Comparison of ENCODE assay signal across 7 mouse cellular contexts in the genomic region with DNA sequence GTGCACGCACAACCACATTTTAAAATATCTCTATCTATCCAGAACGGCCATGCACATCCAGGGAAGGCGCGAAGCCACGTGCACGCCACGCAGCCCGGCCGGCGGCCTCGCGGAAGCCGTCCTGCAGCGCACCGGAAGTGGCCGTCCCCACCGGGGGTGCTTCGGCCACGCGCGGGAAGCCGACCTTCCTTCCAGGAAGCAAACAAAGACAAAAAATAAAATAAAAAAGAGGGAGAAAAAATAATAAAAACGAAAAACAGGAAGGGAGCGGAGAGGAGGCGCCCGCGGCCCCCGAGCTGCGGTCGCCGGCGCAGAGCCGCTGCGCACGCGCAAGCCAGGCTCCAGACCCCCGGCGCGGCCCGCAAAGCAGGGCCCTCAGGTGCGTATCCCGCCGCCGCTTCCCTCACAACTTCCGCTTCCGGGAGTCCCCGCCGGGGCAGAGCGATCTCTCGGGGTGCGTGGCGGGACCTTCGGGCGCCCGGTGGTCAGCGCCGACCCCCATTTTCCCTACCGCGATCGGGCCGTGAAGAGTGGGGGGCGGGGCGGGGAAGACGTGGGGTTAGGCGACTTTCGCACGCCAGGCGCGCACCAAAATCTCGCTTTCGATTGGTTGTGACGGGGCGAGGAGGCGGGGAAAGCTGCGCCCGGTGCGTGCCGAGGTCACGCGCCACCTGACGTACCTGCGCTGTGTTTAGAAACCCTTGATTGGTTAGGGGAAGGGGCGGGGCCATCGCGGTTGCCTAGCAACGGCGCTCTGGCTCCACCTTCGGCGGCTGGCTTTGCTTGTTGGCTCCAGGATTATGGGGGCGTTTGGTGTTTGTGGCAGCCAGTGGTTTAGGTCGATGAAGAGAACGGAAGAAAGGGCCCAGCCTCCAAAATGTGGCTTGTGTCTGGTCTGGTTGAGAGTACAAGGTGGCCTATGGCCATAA. TPM values are rescaled to one million over a fixed set of nuclear protein-coding genes. Genes with fewer than 3 reads are reported as not detected.
A peak's percentile ranks its signal among the peaks of the same experiment; 100 is the strongest.
DNase-seq lines count a peak whose midpoint lies in the region; ATAC-seq lines count a peak whose summit lies in the region.

TSS of gene Gtf2ird2 (plus strand) at position 140 of the 929 bp plus-strand sequence.

- intact Hi-C loops in gastrocnemius, postnatal 36 days (cut with DNase I) = loop anchor here (5.0 kb wide), 1 partner anchor 303 kb away; no protein-coding TSS in a partner anchor
- intact Hi-C loops in left cerebral cortex, postnatal 36 days (cut with DNase I) = loop anchor here (2.0 kb wide), 1 partner anchor 163 kb away; no protein-coding TSS in a partner anchor

- no peaks in the 10 kb centered on the region for H3K36me3 ChIP-seq in intestine, embryonic 16.5 days (ENCODE audit: control insufficient read depth, insufficient read depth, low read length)
- H3K36me3 ChIP-seq in midbrain, embryonic 11.5 days (ENCODE audit: control insufficient read depth, insufficient read depth, low read length) = no peaks in the 10 kb centered on the region

- peak; percentile 95 for ATAC-seq in intestine, embryonic 16.5 days
- peak; percentile 95 for ATAC-seq in midbrain, embryonic 11.5 days (ENCODE audit: low FRiP score)

- no peaks in the 10 kb centered on the region for H3K27me3 ChIP-seq in intestine, embryonic 16.5 days (replicated peaks; ENCODE audit: control insufficient read depth, insufficient read depth, low read length)
- H3K27me3 ChIP-seq in midbrain, embryonic 11.5 days (ENCODE audit: control insufficient read depth, insufficient read depth, low read length) = no peaks in the 10 kb centered on the region

- H3K4me3 ChIP-seq in intestine, embryonic 16.5 days (ENCODE audit: low read length) = peak within 1 kb of the TSS; percentile 79
- H3K4me3 ChIP-seq in midbrain, embryonic 11.5 days (ENCODE audit: low read depth, low read length) = peak within 1 kb of the TSS; percentile 74

- H3K4me2 ChIP-seq in intestine, embryonic 16.5 days (ENCODE audit: low read depth, low read length) = peak within 1 kb of the TSS; percentile 90
- peak within 1 kb of the TSS; percentile 47 for H3K4me2 ChIP-seq in midbrain, embryonic 11.5 days

- H3K9me3 ChIP-seq in intestine, embryonic 16.5 days (ENCODE audit: control insufficient read depth, low read length) = no peaks in the 10 kb centered on the region; the same call in 1 of the 2 replicates
- H3K9me3 ChIP-seq in midbrain, embryonic 11.5 days (ENCODE audit: control insufficient read depth, low read length) = no peaks in the 10 kb centered on the region

- peak; percentile 98 for DNase-seq in adrenal gland, adult 2 months
- peak; percentile 98 for DNase-seq in embryo, embryonic 11.5 days (ENCODE audit: low read depth, low spot score)
- DNase-seq in gastrocnemius, postnatal 36 days = peak; percentile 98
- peak; percentile 98 to 99 for DNase-seq in left cerebral cortex, postnatal 36 days (ENCODE audit: low spot score in 2 of 2)
- peak; percentile 100 for DNase-seq in midbrain, embryonic 11.5 days (ENCODE audit: low spot score, missing footprints)
- DNase-seq in skeletal muscle tissue, adult 2 months (ENCODE audit: low read depth, low spot score) = peak; percentile 98

- WGBS in intestine, embryonic 16.5 days = under 1% methylated on average over 92 of the region's 92 CpGs
- WGBS in midbrain, embryonic 11.5 days = under 1% methylated on average over 92 of the region's 92 CpGs

- peak within 1 kb of the TSS; percentile 94 for H3K27ac ChIP-seq in intestine, embryonic 16.5 days (ENCODE audit: low read length)
- H3K27ac ChIP-seq in midbrain, embryonic 11.5 days (ENCODE audit: low read depth, low read length) = peak within 1 kb of the TSS; percentile 86

- peak within 1 kb of the TSS; percentile 88 for H3K9ac ChIP-seq in intestine, embryonic 16.5 days (ENCODE audit: low read depth, low read length)
- H3K9ac ChIP-seq in midbrain, embryonic 11.5 days (ENCODE audit: low read length) = peak within 1 kb of the TSS; percentile 93

- peaks cover 14% of the 10 kb centered on the region for H3K4me1 ChIP-seq in intestine, embryonic 16.5 days (ENCODE audit: control insufficient read depth, insufficient read depth, low read length)
- H3K4me1 ChIP-seq in midbrain, embryonic 11.5 days (ENCODE audit: control insufficient read depth, insufficient read depth, low read length) = peaks cover 10% of the 10 kb centered on the region; the same call in 1 of the 2 replicates

RNA-seq across cellular contexts. Expression of gene Gtf2ird2, which starts in this region (rescaled TPM):
- total RNA-seq in adrenal gland, adult 2 months (2021) = 10 to 100 TPM in 1 of 2 experiments, 1 to 10 TPM in 1; 8.8 to 10.7 TPM
- 5.2 and 5.3 TPM in 2 replicates for polyA plus RNA-seq in adrenal gland, adult 2 months (2012; rRNA removed)
- total RNA-seq in gastrocnemius, postnatal 36 days (2021) = 1 to 10 TPM; 5.1 to 5.6 TPM
- polyA plus RNA-seq in intestine, embryonic 16.5 days (2015; fragmentation: Nextera tagmentation; extraction: Ambion mirVana) = 7.0 TPM in 2 replicates
- 10 to 100 TPM; 14.5 to 18.6 TPM for total RNA-seq in left cerebral cortex, postnatal 36 days (2021)
- 6.6 and 7.4 TPM in 2 replicates for polyA plus RNA-seq in midbrain, embryonic 11.5 days (2014; fragmentation: Nextera tagmentation; extraction: Ambion mirVana)

Comparison
In these comparisons a context has a peak if more than half of its experiments do, and no peak if none do; other contexts are left out.
1. Peak in every context shown above with its lines: DNase-seq, ATAC-seq, H3K4me3 ChIP-seq and H3K27ac ChIP-seq.